Mouse (Mus musculus) CD4-positive naive resting alpha-beta T cell, adult 57 days (primary cell): ENCODE data around the gene Pcbp4. TPM values are rescaled to one million over a fixed set of nuclear protein-coding genes. Genes with fewer than 3 reads are reported as not detected.

Experiments
- total RNA-seq: library from RNA; stranded (reverse); gene quantifications from one replicate; pipeline ENCODE4 v1.2.4, GENCODE M21; 2023

Gene Pcbp4
- total RNA-seq = 7.9 TPM

GRCm38 (mm10) chr9:106453271-106454070, at the start of gene Pcbp4:
TSS of gene Pcbp4 (plus strand) at chr9:106453291.

GRCm38 (mm10) chr9:106429221-106430014, 23.7 kb upstream of the Pcbp4 start, which contains the start of gene Rpl29:
TSS of gene Rpl29 (plus strand) at chr9:106429454.

DNA sequence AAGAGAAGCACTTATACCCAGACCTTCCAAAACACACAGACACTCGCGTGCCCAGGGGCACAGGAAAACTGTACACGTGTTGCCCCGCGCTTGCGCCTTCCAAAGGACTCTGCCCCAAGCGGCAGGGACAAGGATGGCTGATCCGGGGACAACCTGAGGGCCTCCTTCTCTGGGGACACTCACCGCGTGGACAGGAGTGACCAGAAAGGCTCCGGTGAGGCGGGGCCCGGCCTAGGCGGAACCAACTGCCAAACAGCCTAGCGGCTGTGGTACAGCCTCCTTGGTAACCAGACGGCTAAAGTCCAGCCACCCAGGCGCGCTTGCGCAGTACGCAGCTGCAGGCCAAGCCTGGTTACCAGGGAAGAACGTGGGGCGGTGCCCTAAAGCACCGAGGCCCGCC, 5.7 kb upstream of the Pcbp4 start, which contains the start of the genes Abhd14b and Abhd14a:
Gene Abhd14b, plus strand, starts transcription at position 112 of the 400 bp plus-strand sequence.
Gene Abhd14a, minus strand, starts transcription at position 331 of the 400 bp plus-strand sequence.

DNA sequence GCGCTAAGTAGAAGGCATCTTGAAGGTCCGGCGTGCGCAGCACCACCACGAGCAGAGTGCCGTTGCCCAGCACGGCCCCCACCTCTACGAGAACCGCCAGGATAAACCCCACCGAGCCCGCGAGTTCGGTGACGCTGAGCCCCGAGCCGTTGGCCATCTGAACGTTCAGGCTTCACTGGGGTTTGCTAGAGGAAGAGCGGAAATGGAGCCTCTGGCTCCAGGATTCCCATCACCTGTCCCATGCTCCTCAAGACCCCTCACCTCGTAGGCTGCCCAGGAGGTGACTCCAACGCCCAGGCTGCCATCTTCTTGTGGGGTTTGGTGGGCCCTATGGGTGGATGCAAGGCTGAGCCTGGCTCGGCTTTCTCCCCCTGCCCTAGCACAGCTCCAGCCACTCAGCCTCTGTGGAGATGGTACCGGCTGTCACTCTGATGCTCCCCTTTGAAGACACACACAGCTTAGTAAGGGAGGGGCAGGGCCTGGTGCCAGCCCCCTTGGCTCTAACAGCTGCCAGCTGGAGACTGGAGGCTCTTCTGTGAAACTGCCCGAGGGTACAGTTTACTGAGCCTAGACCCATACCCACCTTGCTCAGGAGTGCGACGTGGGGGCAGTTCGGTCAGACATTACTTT, 12.6 kb downstream of the Pcbp4 start, which contains the start of gene Gpr62:
Gene Gpr62, minus strand, starts transcription at position 368 of the 630 bp plus-strand sequence.

GRCm38 (mm10) chr9:106475663-106476001, 22.5 kb downstream of the Pcbp4 start, which contains the start of gene Rrp9:
TSS of gene Rrp9 (plus strand) at chr9:106475963.

GRCm38 (mm10) chr9:106476924-106477484, 23.9 kb downstream of the Pcbp4 start, which contains the start of gene Parp3:
TSS of gene Parp3 (minus strand) at chr9:106476949.

GRCm38 (mm10) chr9:106499667-106500066, 46.6 kb downstream of the Pcbp4 start, which contains the start of gene Iqcf1:
TSS of gene Iqcf1 (plus strand) at chr9:106499967.

Other genes starting within 250 kb of the Pcbp4 start
- 5.8 TPM for gene Tlr9, start 230.7 kb upstream of the Pcbp4 start, total RNA-seq
- 37.0 TPM for gene Alas1, start 204.6 kb upstream of the Pcbp4 start, total RNA-seq
- gene Poc1a, start 172.2 kb upstream of the Pcbp4 start, total RNA-seq = 5.4 TPM
- 39.1 TPM for gene Dusp7, start 84.7 kb upstream of the Pcbp4 start, total RNA-seq
- gene Rpl29, start 23.8 kb upstream of the Pcbp4 start, total RNA-seq = 901 TPM
- gene Acy1, start 15.0 kb upstream of the Pcbp4 start, total RNA-seq = 14.5 TPM
- 4.7 TPM for gene Abhd14b, start 5.8 kb upstream of the Pcbp4 start, total RNA-seq
- gene Abhd14a, start 5.6 kb upstream of the Pcbp4 start, total RNA-seq = 10.3 TPM
- gene Gpr62, start 12.6 kb downstream of the Pcbp4 start, total RNA-seq = 0.30 TPM
- 89.6 TPM for gene Rrp9, start 22.7 kb downstream of the Pcbp4 start, total RNA-seq
- 45.1 TPM for gene Parp3, start 23.7 kb downstream of the Pcbp4 start, total RNA-seq
- not detected for gene Iqcf1, start 46.7 kb downstream of the Pcbp4 start, total RNA-seq
- not detected for gene Iqcf5, start 61.3 kb downstream of the Pcbp4 start, total RNA-seq
- not detected for gene Iqcf3, start 108.3 kb downstream of the Pcbp4 start, total RNA-seq
- not detected for gene Iqcf4, start 117.7 kb downstream of the Pcbp4 start, total RNA-seq
- gene Iqcf6, start 173.3 kb downstream of the Pcbp4 start, total RNA-seq = not detected
- 0.53 TPM for gene Grm2, start 202.8 kb downstream of the Pcbp4 start, total RNA-seq
- 73.4 TPM for gene Tex264, start 232.6 kb downstream of the Pcbp4 start, total RNA-seq